Mouse (Mus musculus) G1E (cell line): ENCODE results near the gene Fam92b.

ENCODE experiments used
- CTCF ChIP-seq: IDR thresholded peaks from 2 replicates; pipeline ENCODE4 v1.5.1; 2012; ENCODE audit warnings: low read depth, low read length, inconsistent platforms, mixed read lengths
- GATA1 ChIP-seq: IDR thresholded peaks from 2 replicates; pipeline ENCODE4 v1.6.1; 2012; ENCODE audit warnings: borderline replicate concordance, low read length, inconsistent platforms, mixed read lengths
- POLR2AphosphoS5 ChIP-seq: IDR thresholded peaks from 2 replicates; pipeline ENCODE4 v1.6.1; 2012; ENCODE audit warnings: low read depth, low read length, inconsistent platforms; ENCODE audit not compliant: insufficient replicate concordance
- TAL1 ChIP-seq: conservative IDR thresholded peaks from 2 replicates; pipeline ENCODE4 v1.6.1; 2012; ENCODE audit warnings: low read depth, low read length, inconsistent platforms, mixed read lengths

- no peak for TF ChIP-seq CTCF
- TF ChIP-seq POLR2AphosphoS5: no peak
- TF ChIP-seq GATA1: no peak
- TF ChIP-seq TAL1: no peak
Observed at GRCm38 (mm10) chr8:120138958-120139357, 38.3 kb downstream of the Fam92b start.
